20 mouse cellular contexts compared by ENCODE assay signal in genomic region chr2:69764716-69765115, GRCm38 (mm10). TPM values are rescaled to one million over a fixed set of nuclear protein-coding genes. Genes with fewer than 3 reads are reported as not detected.
"Had no signal": no experiment of that assay in that cellular context is flagged by ENCODE, and none has a peak within 500 bp of the region (broad histone marks: within the 10 kb centered on the region; RNA-seq: fewer than 3 reads in every experiment).

No protein-coding gene starts in this region.

- H3K9me3 ChIP-seq: kidney, embryonic 15.5 days; liver, embryonic 12.5 days; liver, embryonic 15.5 days; lung, embryonic 15.5 days; megakaryocyte, embryonic 14.5 days; midbrain, embryonic 10.5 days; midbrain, embryonic 13.5 days had no signal

- DNase-seq: kidney, adult 8-10 months; kidney, postnatal 10 days; kidney, postnatal 4 days; left cerebral cortex, postnatal 4 days; liver; lung, adult 18-20 months; lung, postnatal 10 days; lung, postnatal 36 days; thymus, adult 2 months; thymus, postnatal 14 days; thymus, postnatal 4 days had no signal

- H3K27ac ChIP-seq: kidney, embryonic 15.5 days; liver, embryonic 12.5 days; liver, embryonic 15.5 days; lung, embryonic 15.5 days; midbrain, embryonic 10.5 days; midbrain, embryonic 13.5 days; stomach, postnatal 0 days had no signal

- H3K4me1 ChIP-seq: kidney, embryonic 15.5 days; liver, embryonic 12.5 days; liver, embryonic 15.5 days; lung, embryonic 15.5 days had no signal

- H3K9ac ChIP-seq: kidney, embryonic 15.5 days; liver, embryonic 12.5 days; liver, embryonic 15.5 days; lung, embryonic 15.5 days; midbrain, embryonic 13.5 days had no signal

- H3K4me2 ChIP-seq: kidney, embryonic 15.5 days; liver, embryonic 12.5 days; liver, embryonic 15.5 days; lung, embryonic 15.5 days; midbrain, embryonic 13.5 days had no signal

- H3K4me3 ChIP-seq: kidney, embryonic 15.5 days; liver, embryonic 12.5 days; liver, embryonic 15.5 days; lung, embryonic 15.5 days; megakaryocyte, embryonic 14.5 days; midbrain, embryonic 10.5 days; midbrain, embryonic 13.5 days had no signal

- H3K36me3 ChIP-seq: kidney, embryonic 15.5 days; liver, embryonic 12.5 days; liver, embryonic 15.5 days; lung, embryonic 15.5 days had no signal

- H3K27me3 ChIP-seq: kidney, embryonic 15.5 days; liver, embryonic 12.5 days; liver, embryonic 15.5 days; lung, embryonic 15.5 days; megakaryocyte, embryonic 14.5 days; midbrain, embryonic 13.5 days had no signal

- ATAC-seq: liver, embryonic 12.5 days; midbrain, embryonic 13.5 days had no signal

RNA-seq across cellular contexts. Expression of gene Ccdc173, which starts 24.7 kb away (rescaled TPM):
- polyA plus RNA-seq: small intestine, adult 2 months had no signal
